ENCODE assay signal across 30 mouse cellular contexts in the genomic region with DNA sequence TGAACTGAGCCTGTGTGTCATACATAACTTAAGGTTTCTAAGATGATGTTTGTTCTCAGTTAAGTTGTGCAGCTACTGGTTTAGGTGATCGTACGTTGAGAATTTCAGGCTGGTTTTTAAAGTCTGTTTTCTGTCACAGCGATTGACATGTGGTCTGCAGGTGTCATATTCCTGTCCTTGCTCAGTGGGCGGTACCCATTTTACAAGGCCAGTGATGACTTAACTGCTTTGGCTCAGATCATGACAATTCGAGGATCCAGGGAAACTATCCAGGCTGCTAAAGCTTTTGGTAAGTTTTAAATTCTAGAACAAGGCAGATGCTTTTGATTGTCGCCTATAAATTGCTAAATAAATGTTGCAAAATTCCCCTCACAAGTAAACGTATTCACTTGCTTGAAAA. TPM values are rescaled to one million over a fixed set of nuclear protein-coding genes. Genes with fewer than 3 reads are reported as not detected.
DNase-seq lines count a peak whose midpoint lies in the region; ATAC-seq lines count a peak whose summit lies in the region.
"Had no signal": no experiment of that assay in that cellular context is flagged by ENCODE, and none has a peak within 500 bp of the region (broad histone marks: within the 10 kb centered on the region; RNA-seq: fewer than 3 reads in every experiment).

No protein-coding gene starts in this region.

- H3K9me3 ChIP-seq in embryonic facial prominence, embryonic 14.5 days (ENCODE audit: control insufficient read depth, low read length), result no peaks in the 10 kb centered on the region
- no peaks in the 10 kb centered on the region for H3K9me3 ChIP-seq in embryonic facial prominence, embryonic 10.5 days
- no peaks in the 10 kb centered on the region for H3K9me3 ChIP-seq in liver, embryonic 11.5 days (ENCODE audit: control insufficient read depth, low read length)
- H3K9me3 ChIP-seq: embryonic facial prominence, embryonic 15.5 days; heart, embryonic 13.5 days had no signal

- H3K27me3 ChIP-seq in embryonic facial prominence, embryonic 14.5 days (replicated peaks; ENCODE audit: control insufficient read depth, insufficient read depth, low read length), result no peaks in the 10 kb centered on the region
- no peaks in the 10 kb centered on the region for H3K27me3 ChIP-seq in embryonic facial prominence, embryonic 10.5 days (replicated peaks; ENCODE audit: low read depth, poor library complexity, severe bottlenecking)
- no peaks in the 10 kb centered on the region for H3K27me3 ChIP-seq in liver, embryonic 11.5 days (replicated peaks; ENCODE audit: control insufficient read depth, insufficient read depth, low read length)
- H3K27me3 ChIP-seq: embryonic facial prominence, embryonic 15.5 days; heart, embryonic 13.5 days had no signal

- peaks cover 84% of the 10 kb centered on the region for H3K36me3 ChIP-seq in embryonic facial prominence, embryonic 14.5 days (ENCODE audit: control insufficient read depth, insufficient read depth, low read length)
- H3K36me3 ChIP-seq in embryonic facial prominence, embryonic 10.5 days (replicated peaks), result peaks cover 96% of the 10 kb centered on the region
- peaks cover 23% of the 10 kb centered on the region for H3K36me3 ChIP-seq in liver, embryonic 11.5 days (ENCODE audit: control insufficient read depth, insufficient read depth, low read length)

- H3K4me3 ChIP-seq in embryonic facial prominence, embryonic 14.5 days (ENCODE audit: low read depth, low read length), result no peak overlapping the region
- no peak overlapping the region for H3K4me3 ChIP-seq in embryonic facial prominence, embryonic 10.5 days
- no peak overlapping the region for H3K4me3 ChIP-seq in liver, embryonic 11.5 days (ENCODE audit: low read depth, low read length)
- H3K4me3 ChIP-seq: embryonic facial prominence, embryonic 15.5 days; gastrocnemius, adult 2 months; heart, embryonic 13.5 days had no signal

- WGBS in embryonic facial prominence, embryonic 14.5 days, result 63% methylated on average over 7 of the region's 7 CpGs
- WGBS in embryonic facial prominence, embryonic 10.5 days, result 86% methylated on average over 7 of the region's 7 CpGs
- WGBS in liver, embryonic 11.5 days, result 87% methylated on average over 7 of the region's 7 CpGs

- ATAC-seq in embryonic facial prominence, embryonic 14.5 days (ENCODE audit: low read depth), result no peak
- no peak for ATAC-seq in liver, embryonic 11.5 days (replicated peaks; ENCODE audit: low FRiP score)
- ATAC-seq: activated CD4-positive, CD25-positive, alpha-beta regulatory T cell, adult 4 months; CD4-positive, CD25-positive, alpha-beta regulatory T cell, adult 4 months; forebrain, embryonic 14.5 days; forebrain, postnatal 0 days; hindbrain, postnatal 0 days; inflammation-experienced regulatory T-cells, adult 6 months; intestine, embryonic 16.5 days had no signal

- H3K27ac ChIP-seq in embryonic facial prominence, embryonic 14.5 days (replicated peaks; ENCODE audit: low read depth, low read length), result no peak overlapping the region
- H3K27ac ChIP-seq in embryonic facial prominence, embryonic 10.5 days (replicated peaks), result no peak overlapping the region
- H3K27ac ChIP-seq in liver, embryonic 11.5 days (ENCODE audit: low read depth, low read length), result no peak overlapping the region
- H3K27ac ChIP-seq: gastrocnemius, adult 2 months; heart, embryonic 13.5 days; hindbrain, embryonic 14.5 days; hindbrain, postnatal 0 days had no signal

- no peak overlapping the region for H3K9ac ChIP-seq in embryonic facial prominence, embryonic 14.5 days (ENCODE audit: low read depth, low read length)
- H3K9ac ChIP-seq in liver, embryonic 11.5 days (ENCODE audit: low read depth, low read length), result no peak overlapping the region
- H3K9ac ChIP-seq: embryonic facial prominence, embryonic 15.5 days; forebrain, postnatal 0 days; heart, embryonic 13.5 days; hindbrain, embryonic 14.5 days had no signal

- peak; percentile 43 for DNase-seq in embryonic facial prominence, embryonic 14.5 days (ENCODE audit: low spot score)
- DNase-seq in embryonic facial prominence, embryonic 10.5 days (ENCODE audit: low spot score), result no peak
- peak; percentile 46 for DNase-seq in adrenal gland, adult 8-10 months
- DNase-seq in adrenal gland, postnatal 14 days, result peak; percentile 60
- DNase-seq in liver, embryonic 11.5 days (ENCODE audit: low spot score), result no peak
- no peak for DNase-seq in kidney, postnatal 36 days
- DNase-seq: cerebellum, adult 11 months; cerebellum, adult 2 months; cerebellum, postnatal 10 days; cerebellum, postnatal 36 days; embryo, embryonic 11 days; forebrain, postnatal 0 days; gastrocnemius, adult 2 months; gastrocnemius, postnatal 14 days; heart, adult 18-20 months; heart, postnatal 14 days; heart, postnatal 4 days; kidney, adult 18-20 months had no signal

- no peaks in the 10 kb centered on the region for H3K4me1 ChIP-seq in embryonic facial prominence, embryonic 14.5 days (ENCODE audit: control insufficient read depth, insufficient read depth, low read length)
- no peaks in the 10 kb centered on the region for H3K4me1 ChIP-seq in embryonic facial prominence, embryonic 10.5 days
- H3K4me1 ChIP-seq in liver, embryonic 11.5 days (replicated peaks; ENCODE audit: control insufficient read depth, insufficient read depth, low read length), result no peaks in the 10 kb centered on the region

- no peak overlapping the region for H3K4me2 ChIP-seq in embryonic facial prominence, embryonic 14.5 days (ENCODE audit: low read depth, low read length)
- no peak overlapping the region for H3K4me2 ChIP-seq in liver, embryonic 11.5 days
- H3K4me2 ChIP-seq: embryonic facial prominence, embryonic 15.5 days; heart, embryonic 13.5 days; hindbrain, embryonic 14.5 days had no signal

RNA-seq across cellular contexts. Expression of a gene that starts 15.0 kb away (rescaled TPM):
- 35.0 and 40.0 TPM in 2 replicates for polyA plus RNA-seq in embryonic facial prominence, embryonic 14.5 days (2014; fragmentation: Nextera tagmentation; extraction: Ambion mirVana)
- 63.7 and 65.3 TPM in 2 replicates for polyA plus RNA-seq in embryonic facial prominence, embryonic 10.5 days (2016; fragmentation: Nextera tagmentation; extraction: Ambion mirVana)
- total RNA-seq in adrenal gland, adult 8-10 months (2022), result 1 to 10 TPM; 2.8 to 5.9 (median 4.0) TPM
- 6.7 and 7.0 TPM in 2 replicates for total RNA-seq in adrenal gland, postnatal 14 days (2021)
- polyA plus RNA-seq in liver, embryonic 11.5 days (2014; fragmentation: Nextera tagmentation; extraction: Ambion mirVana), result 55.0 and 55.3 TPM in 2 replicates

RNA-seq across cellular contexts. Expression of a gene that starts 53.0 kb away (rescaled TPM):
- polyA plus RNA-seq in embryonic facial prominence, embryonic 14.5 days (2014; fragmentation: Nextera tagmentation; extraction: Ambion mirVana), result 0.96 and 1.2 TPM in 2 replicates
- 3.0 TPM in 2 replicates for polyA plus RNA-seq in embryonic facial prominence, embryonic 10.5 days (2016; fragmentation: Nextera tagmentation; extraction: Ambion mirVana)
- total RNA-seq in adrenal gland, adult 8-10 months (2022), result under 1 TPM in 2 of 4 experiments, not detected in 2; 0.12 to 0.13 TPM
- total RNA-seq in adrenal gland, postnatal 14 days (2021), result not detected in 2 replicates
- 0.41 and 0.78 TPM in 2 replicates for polyA plus RNA-seq in liver, embryonic 11.5 days (2014; fragmentation: Nextera tagmentation; extraction: Ambion mirVana)
- total RNA-seq: gastrocnemius, adult 2 months; gastrocnemius, postnatal 14 days; gastrocnemius, postnatal 4 days; heart, adult 18-20 months; heart, postnatal 14 days; MEL had no signal
- polyA plus RNA-seq: activated CD4-positive, CD25-positive, alpha-beta regulatory T cell, adult 4 months; C2C12; CD4-positive, CD25-positive, alpha-beta regulatory T cell, adult 4 months; inflammation-experienced regulatory T-cells, adult 6 months had no signal

Comparison
In these comparisons a context has a peak if more than half of its experiments do, and no peak if none do; other contexts are left out.
1. DNase-seq: peak in embryonic facial prominence, embryonic 14.5 days (single experiment), adrenal gland, adult 8-10 months (single experiment) and adrenal gland, postnatal 14 days (single experiment); none in embryonic facial prominence, embryonic 10.5 days (single experiment), liver, embryonic 11.5 days (single experiment) and kidney, postnatal 36 days (0 of 2).